Mouse (Mus musculus) stomach, embryonic 16.5 days (tissue): Measurements from ENCODE around the gene Myo1a. TPM values are rescaled to one million over a fixed set of nuclear protein-coding genes. Genes with fewer than 3 reads are reported as not detected.

ENCODE experiments used
- ATAC-seq: fragments of 200-750 bp; cut with Nextera tagmentation; 2 replicates; pipeline ENCODE4 v1.8.0; 2017; ENCODE audit warnings: moderate number of reproducible peaks, moderate TSS enrichment; ENCODE audit not compliant: insufficient read depth, low FRiP score
- H3K27ac ChIP-seq: fragments of 300-500 bp; sonication (generic); 2 replicates; pipeline ENCODE4 v1.5.1; 2014; ENCODE audit warnings: low read length
- H3K27me3 ChIP-seq: fragments of 300-500 bp; sonication (generic); 2 replicates; pipeline ENCODE4 v1.6.1; 2014; ENCODE audit warnings: low read length, control low read depth, mixed read lengths; ENCODE audit not compliant: control insufficient read depth, insufficient read depth
- H3K36me3 ChIP-seq: fragments of 300-500 bp; sonication (generic); 2 replicates; pipeline ENCODE4 v1.6.1; 2014; ENCODE audit warnings: low read length; ENCODE audit not compliant: control insufficient read depth, insufficient read depth
- H3K4me1 ChIP-seq: fragments of 300-500 bp; sonication (generic); 2 replicates; pipeline ENCODE4 v1.6.1; 2014; ENCODE audit warnings: low read length, control low read depth, mixed read lengths; ENCODE audit not compliant: control insufficient read depth, insufficient read depth
- H3K4me2 ChIP-seq: fragments of 300-500 bp; sonication (generic); 2 replicates; pipeline ENCODE4 v1.6.1; 2014; ENCODE audit warnings: low read depth, low read length, mixed read lengths
- H3K4me3 ChIP-seq: fragments of 300-500 bp; sonication (generic); replicated peaks from 2 replicates; pipeline ENCODE4 v1.5.1; 2014; ENCODE audit warnings: mild to moderate bottlenecking, low read length
- H3K9ac ChIP-seq: fragments of 300-500 bp; sonication (generic); 2 replicates; pipeline ENCODE4 v1.6.1; 2014; ENCODE audit warnings: low read length
- H3K9me3 ChIP-seq: fragments of 300-500 bp; sonication (generic); replicated peaks from 2 replicates; pipeline ENCODE4 v1.6.1; 2016; ENCODE audit warnings: low read length, control low read depth; ENCODE audit not compliant: control insufficient read depth
- WGBS: fragments of 180-500 bp; shearing (Covaris S2); extraction: QIAGEN DNeasy Blood & Tissue Kit; methylation state at CpG from one replicate; pipeline ENCODE4 v1.1.7; 2014; 5-methylcytosine and 5-hydroxymethylcytosine counted together
- polyA plus RNA-seq: library from polyadenylated mRNA; unstranded; fragments of >200 nt; fragmentation: Nextera tagmentation; extraction: Ambion mirVana; gene quantifications from 2 replicates; pipeline ENCODE4 v1.2.1, GENCODE M21; 2015

The Myo1a gene
- polyA plus RNA-seq, 1 experiment from 2014 or later, result 24.5 TPM

DNA sequence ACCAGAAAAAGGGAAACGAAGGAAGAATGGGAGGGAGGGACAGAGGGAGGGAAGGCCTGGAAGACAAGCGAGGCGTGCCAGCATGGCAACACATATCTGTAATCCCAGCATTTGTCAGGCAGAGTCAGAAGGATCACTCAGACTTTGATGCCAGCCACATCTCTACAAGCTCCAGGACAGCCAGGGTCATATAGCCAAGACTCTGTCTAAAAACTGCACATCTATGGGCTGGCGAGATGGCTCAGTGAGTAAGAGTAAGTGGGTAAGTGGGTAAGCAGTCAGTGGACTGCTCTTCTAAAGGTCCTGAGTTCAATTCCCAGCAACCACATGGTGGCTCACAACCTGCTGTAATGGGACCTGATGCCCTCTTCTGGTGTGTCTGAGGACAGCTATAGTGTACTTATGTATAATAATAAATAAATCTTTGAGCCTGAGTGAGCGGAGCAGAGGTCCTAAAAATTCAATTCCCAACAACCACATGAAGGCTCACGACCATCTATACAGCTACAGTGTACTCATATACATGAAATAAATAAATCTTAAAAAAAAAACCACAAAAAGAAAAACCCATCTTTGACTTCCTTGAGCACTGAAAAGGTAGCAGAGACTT is 30.8 kb upstream of the Myo1a start:
- ATAC-seq, result no peak
- H3K9me3 ChIP-seq, result no peaks in the 10 kb centered on the region
- 89% methylated on average over 6 of the region's 6 CpGs for WGBS
- H3K4me1 ChIP-seq, result peaks cover 10% of the 10 kb centered on the region
- H3K36me3 ChIP-seq, result no peaks in the 10 kb centered on the region
- H3K9ac ChIP-seq, result no peak overlapping the region
- no peak overlapping the region for H3K4me3 ChIP-seq
- no peaks in the 10 kb centered on the region for H3K27me3 ChIP-seq
- no peak overlapping the region for H3K4me2 ChIP-seq
- H3K27ac ChIP-seq, result no peak overlapping the region

DNA sequence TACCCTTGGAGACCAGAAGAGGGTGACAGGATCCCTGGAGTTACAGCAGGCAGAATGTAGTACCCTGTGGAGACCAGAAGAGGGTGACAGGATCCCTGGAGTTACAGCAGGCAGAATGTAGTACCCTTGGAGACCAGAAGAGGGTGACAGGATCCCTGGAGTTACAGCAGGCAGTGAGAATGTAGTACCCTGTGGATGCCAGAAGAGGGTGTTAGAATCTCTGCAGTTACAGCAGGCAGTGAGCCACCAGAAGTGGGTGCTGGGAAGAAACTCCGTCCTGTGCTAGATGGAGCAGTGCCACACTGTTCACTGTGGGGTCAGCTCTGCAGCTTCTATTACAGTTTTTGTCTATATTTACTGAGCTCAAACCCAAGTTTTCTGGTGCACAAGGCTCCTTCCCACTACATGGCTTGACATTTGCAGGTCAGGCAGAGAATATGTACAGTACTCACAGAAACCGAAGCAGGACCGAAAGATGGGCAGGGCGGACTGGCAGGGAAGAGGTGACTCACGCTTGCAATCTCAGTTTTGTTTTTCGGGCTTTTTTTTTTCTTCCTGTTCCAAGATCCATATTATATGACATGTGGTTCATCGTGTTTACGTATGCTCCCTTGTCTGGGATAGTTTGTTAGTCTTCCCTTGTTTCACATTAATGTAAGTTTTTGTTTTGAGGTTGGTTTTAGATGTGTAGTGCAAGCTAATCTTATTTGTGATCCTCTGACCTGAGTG is 30.0 kb upstream of the Myo1a start:
- ATAC-seq, result peak; percentile 3; the same call in 1 of the 2 replicates
- H3K4me2 ChIP-seq, result no peak overlapping the region
- H3K9me3 ChIP-seq, result no peaks in the 10 kb centered on the region
- H3K4me1 ChIP-seq, result peaks cover 9% of the 10 kb centered on the region
- peak overlapping the region; percentile 74 for H3K27ac ChIP-seq
- H3K27me3 ChIP-seq, result no peaks in the 10 kb centered on the region
- H3K9ac ChIP-seq, result no peak overlapping the region
- 74% methylated on average over 8 of the region's 8 CpGs for WGBS
- H3K36me3 ChIP-seq, result no peaks in the 10 kb centered on the region
- H3K4me3 ChIP-seq, result no peak overlapping the region

DNA sequence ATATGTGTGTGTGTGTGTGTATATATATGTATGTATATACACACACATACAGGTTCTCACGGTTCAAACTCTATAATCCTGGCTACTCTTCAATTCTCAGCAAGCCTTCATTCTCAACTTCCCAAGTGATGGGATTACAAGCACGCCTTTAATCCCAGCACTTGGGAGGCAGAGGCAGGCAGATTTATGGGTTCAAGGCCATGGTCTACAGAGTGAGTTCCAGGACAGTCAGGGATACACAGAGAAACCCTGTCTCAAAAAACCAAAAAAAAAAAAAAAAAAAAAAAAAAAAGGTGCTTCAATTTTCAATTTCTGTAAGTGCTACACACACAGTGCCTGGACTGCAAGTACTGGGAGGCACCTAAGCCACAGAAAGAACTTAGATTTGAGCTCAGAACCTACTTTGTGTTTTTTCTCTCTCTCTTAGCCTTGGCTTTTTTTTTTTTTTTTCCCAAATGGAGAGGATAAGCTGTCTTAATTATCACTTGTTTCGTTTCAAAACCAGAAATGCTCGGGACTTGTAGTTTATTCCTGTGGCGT is 29.0 kb upstream of the Myo1a start:
- peak overlapping the region; percentile 61 for H3K9ac ChIP-seq
- no peak for ATAC-seq

DNA sequence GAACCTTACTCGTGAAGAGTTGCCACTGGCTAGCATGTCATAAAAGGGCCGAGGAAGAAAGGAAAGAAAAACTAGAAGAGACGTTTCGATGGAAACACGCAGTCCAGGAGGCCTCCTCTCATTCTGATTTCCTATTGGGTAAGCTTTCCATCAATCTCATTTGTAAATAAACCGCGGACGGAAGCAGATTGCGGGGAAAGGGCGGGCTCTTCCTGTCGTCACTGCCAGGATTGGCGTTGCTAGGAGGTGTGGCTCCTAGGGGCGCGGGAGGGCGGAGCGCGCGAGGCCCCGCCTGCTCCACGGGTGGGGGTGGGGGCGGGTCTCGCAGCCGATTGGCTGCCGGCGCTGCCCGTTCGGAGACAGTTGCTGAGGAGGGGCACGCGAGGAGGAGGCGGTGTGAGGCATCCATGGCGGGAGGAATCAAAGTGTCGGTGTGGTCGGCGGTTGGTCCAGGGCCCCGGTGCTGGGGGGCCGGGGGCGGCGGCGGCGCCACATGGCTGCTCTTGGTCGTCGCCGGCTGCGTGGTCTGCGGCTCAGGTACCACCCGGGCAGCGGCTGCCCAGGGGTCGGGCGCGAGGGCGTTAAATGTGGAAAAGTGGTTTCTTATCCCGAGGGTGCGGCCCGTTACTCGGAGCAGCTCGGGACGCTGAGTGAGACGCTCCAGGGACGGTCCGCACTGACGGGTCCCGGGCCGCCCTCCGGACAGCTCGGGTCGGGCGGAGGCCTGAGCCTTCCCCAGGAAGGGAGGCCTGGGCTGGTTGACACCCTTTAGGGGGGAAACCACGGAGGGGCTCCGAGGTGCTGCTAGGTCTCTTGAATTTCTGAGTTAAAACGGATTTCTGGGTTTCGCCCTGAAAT is 28.1 kb upstream of the Myo1a start:
- ATAC-seq, result peak; percentile 97
- peaks cover 9% of the 10 kb centered on the region for H3K4me1 ChIP-seq

More for the DNA sequence above, 29.0 kb upstream of the Myo1a start:
- H3K27ac ChIP-seq, result peak overlapping the region; percentile 72
- H3K27me3 ChIP-seq, result no peaks in the 10 kb centered on the region
- H3K36me3 ChIP-seq, result no peaks in the 10 kb centered on the region
- peak overlapping the region; percentile 54 for H3K4me3 ChIP-seq
- 51% methylated on average over 5 of the region's 5 CpGs for WGBS
- peak overlapping the region; percentile 51 for H3K4me2 ChIP-seq
- H3K4me1 ChIP-seq, result peaks cover 9% of the 10 kb centered on the region
- no peaks in the 10 kb centered on the region for H3K9me3 ChIP-seq

DNA sequence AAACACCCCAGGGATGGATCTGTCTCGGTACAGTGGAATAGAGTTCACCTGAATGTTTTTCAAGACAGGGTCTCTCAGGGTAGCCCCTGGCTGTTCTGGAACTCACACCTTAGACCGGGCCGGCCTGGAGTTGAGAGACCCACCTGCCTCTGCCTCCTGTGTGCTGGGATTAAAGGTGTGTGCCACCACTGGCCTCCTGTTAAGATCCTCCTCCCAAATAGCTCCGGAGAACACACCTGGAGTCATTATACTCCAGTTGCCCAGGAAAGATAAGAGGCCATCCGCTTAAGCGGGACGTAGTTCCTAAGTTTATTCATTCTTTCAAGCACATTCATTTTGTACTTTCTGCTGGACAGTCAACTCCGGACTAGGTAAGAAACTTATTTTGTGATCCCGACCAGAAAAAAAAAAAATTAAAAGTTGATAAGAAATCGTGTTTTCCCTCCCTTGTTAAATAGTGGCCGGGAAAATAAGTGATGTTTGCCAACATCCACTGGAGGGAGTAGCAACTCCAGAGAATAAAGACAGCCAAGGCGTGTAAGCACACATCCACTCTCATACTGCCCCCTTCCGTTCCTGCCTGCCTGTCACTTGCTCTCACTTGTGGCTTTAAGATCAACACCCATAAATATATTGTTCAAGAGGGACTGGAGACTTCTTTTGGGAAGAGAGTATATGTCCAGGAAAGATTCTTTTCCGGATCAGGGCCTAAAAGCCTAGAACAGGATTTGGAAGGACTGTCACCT is 27.2 kb upstream of the Myo1a start:
- no peak for ATAC-seq

More for the DNA sequence above, 28.1 kb upstream of the Myo1a start:
- H3K36me3 ChIP-seq, result no peaks in the 10 kb centered on the region
- H3K4me2 ChIP-seq, result peak overlapping the region; percentile 96
- peak overlapping the region; percentile 72 for H3K4me3 ChIP-seq
- WGBS, result under 1% methylated on average over 71 of the region's 71 CpGs
- H3K9ac ChIP-seq, result peak overlapping the region; percentile 74
- no peaks in the 10 kb centered on the region for H3K27me3 ChIP-seq
- no peaks in the 10 kb centered on the region for H3K9me3 ChIP-seq
- peak overlapping the region; percentile 72 for H3K27ac ChIP-seq

DNA sequence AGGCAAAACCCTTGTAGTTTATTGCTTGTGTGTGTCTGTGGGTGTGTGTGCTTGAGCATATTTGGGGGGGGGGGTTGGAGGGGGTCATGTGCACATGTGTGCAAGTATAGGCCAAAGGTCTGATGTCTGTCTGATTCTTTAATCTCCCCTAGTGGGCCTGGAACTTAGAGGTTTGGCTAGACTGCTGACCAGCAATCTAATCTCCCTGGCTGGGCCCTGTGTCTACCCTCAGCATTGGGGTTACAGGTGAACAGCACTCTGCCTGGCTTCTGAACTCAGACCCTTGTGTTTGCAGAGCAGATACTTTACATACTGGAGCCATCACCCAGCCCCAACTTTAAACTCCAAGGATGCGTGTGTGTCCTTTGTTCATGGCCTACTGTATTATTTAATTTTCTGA is 25.8 kb upstream of the Myo1a start:
- Histone ChIP-seq H3K36me3 (no peaks in the 10 kb centered on the region), H3K4me2 (no peak overlapping the region), H3K9ac (no peak overlapping the region), H3K27ac (no peak overlapping the region), H3K27me3 (no peaks in the 10 kb centered on the region), H3K4me3 (no peak overlapping the region), H3K4me1 (peaks cover 9% of the 10 kb centered on the region), H3K9me3 (no peaks in the 10 kb centered on the region)
- no peak for ATAC-seq
- WGBS, result 82% methylated on average over 1 of the region's 1 CpGs

More for the DNA sequence above, 27.2 kb upstream of the Myo1a start:
- H3K36me3 ChIP-seq, result no peaks in the 10 kb centered on the region
- H3K4me3 ChIP-seq, result peak overlapping the region; percentile 72
- H3K9ac ChIP-seq, result peak overlapping the region; percentile 74
- H3K4me2 ChIP-seq, result peak overlapping the region; percentile 96
- WGBS, result 8% methylated on average over 14 of the region's 14 CpGs
- no peaks in the 10 kb centered on the region for H3K27me3 ChIP-seq
- no peaks in the 10 kb centered on the region for H3K9me3 ChIP-seq
- peak overlapping the region; percentile 58 for H3K27ac ChIP-seq
- H3K4me1 ChIP-seq, result peaks cover 9% of the 10 kb centered on the region

DNA sequence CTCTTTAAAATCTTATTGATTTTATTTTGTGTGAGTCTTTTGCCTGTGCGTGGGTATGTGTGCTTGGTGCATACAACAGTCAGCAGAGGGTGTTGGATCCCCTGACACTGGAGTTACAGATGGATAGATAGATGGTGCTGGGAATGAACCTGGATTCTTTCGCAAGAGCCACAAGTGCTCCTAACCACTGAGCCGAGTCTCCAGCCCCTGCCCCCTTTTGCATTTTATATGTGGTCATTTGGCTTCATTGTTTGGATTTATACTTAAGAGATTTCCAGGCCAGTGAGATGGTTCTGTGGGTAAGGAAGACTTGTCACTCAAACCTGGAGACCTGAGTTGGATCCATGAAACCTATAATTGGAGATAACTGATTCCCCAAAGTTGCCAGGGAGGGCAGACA is 25.1 kb upstream of the Myo1a start:
- no peak overlapping the region for H3K4me2 ChIP-seq
- H3K9ac ChIP-seq, result no peak overlapping the region
- H3K9me3 ChIP-seq, result no peaks in the 10 kb centered on the region
- H3K4me3 ChIP-seq, result no peak overlapping the region
- ATAC-seq, result no peak
- H3K27me3 ChIP-seq, result no peaks in the 10 kb centered on the region
- WGBS, result 87% methylated on average over 3 of the region's 3 CpGs
- no peak overlapping the region for H3K27ac ChIP-seq
- no peaks in the 10 kb centered on the region for H3K36me3 ChIP-seq
- peaks cover 9% of the 10 kb centered on the region for H3K4me1 ChIP-seq

DNA sequence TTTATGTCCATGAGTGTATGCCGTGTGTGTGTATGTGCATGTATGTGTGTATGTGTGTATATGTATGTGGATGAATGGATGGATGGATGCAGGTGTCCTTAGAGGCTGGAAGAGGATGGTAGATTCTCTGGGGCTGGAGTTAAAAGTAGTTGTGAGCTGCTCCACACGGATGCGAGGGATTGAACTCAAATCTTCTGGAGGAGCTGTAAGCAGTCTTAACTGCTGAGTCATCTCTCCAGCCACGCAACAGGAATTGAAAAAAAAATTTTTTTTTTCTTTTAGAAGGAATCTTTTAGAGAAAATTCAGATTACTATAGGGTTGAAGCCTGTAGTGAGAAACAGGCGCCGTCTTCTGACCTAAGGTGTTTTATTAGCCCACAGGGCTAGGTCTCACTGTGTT is 22.1 kb upstream of the Myo1a start:
- no peak overlapping the region for H3K4me2 ChIP-seq
- 84% methylated on average over 6 of the region's 6 CpGs for WGBS
- H3K27ac ChIP-seq, result no peak overlapping the region
- H3K4me1 ChIP-seq, result peaks cover 5% of the 10 kb centered on the region
- H3K4me3 ChIP-seq, result no peak overlapping the region
- H3K36me3 ChIP-seq, result no peaks in the 10 kb centered on the region
- no peak for ATAC-seq
- no peaks in the 10 kb centered on the region for H3K27me3 ChIP-seq
- no peaks in the 10 kb centered on the region for H3K9me3 ChIP-seq
- no peak overlapping the region for H3K9ac ChIP-seq
